Mouse (Mus musculus) forebrain, postnatal 0 days (tissue): ENCODE measurements around the gene Fam131a. TPM values are rescaled to one million over a fixed set of nuclear protein-coding genes. Genes with fewer than 3 reads are reported as not detected.
A peak's percentile ranks its signal among the peaks of the same experiment; 100 is the strongest.

Experiments
- ATAC-seq: fragments of 200-750 bp; cut with Nextera tagmentation; 2 replicates; pipeline ENCODE4 v1.8.0; 2017; ENCODE audit warnings: mild to moderate bottlenecking, moderate library complexity
- DNase-seq: peaks from one replicate; pipeline ENCODE4 v3.0.0-alpha.2; 2015
- H3K27ac ChIP-seq: fragments of 300-500 bp; sonication (generic); 2 replicates; pipeline ENCODE4 v1.5.1; 2014; ENCODE audit warnings: low read depth, mild to moderate bottlenecking, antibody characterized with exemption, low read length, moderate library complexity, mixed read lengths
- H3K27me3 ChIP-seq: fragments of 300-500 bp; sonication (generic); 2 replicates; pipeline ENCODE4 v1.6.1; 2014; ENCODE audit warnings: mild to moderate bottlenecking, low read length, mixed read lengths; ENCODE audit not compliant: insufficient read depth
- H3K36me3 ChIP-seq: fragments of 300-500 bp; sonication (generic); 2 replicates; pipeline ENCODE4 v1.6.1; 2014; ENCODE audit warnings: mild to moderate bottlenecking, moderate library complexity; ENCODE audit not compliant: insufficient read depth
- H3K4me1 ChIP-seq: fragments of 300-500 bp; sonication (generic); 2 replicates; pipeline ENCODE4 v1.6.1; 2014; ENCODE audit warnings: antibody characterized with exemption; ENCODE audit not compliant: insufficient read depth
- H3K4me2 ChIP-seq: fragments of 300-500 bp; sonication (generic); 2 replicates; pipeline ENCODE4 v1.6.1; 2014; ENCODE audit warnings: low read depth, mild to moderate bottlenecking, moderate library complexity
- H3K4me3 ChIP-seq: fragments of 300-500 bp; sonication (generic); 2 replicates; pipeline ENCODE4 v1.5.1; 2014; ENCODE audit warnings: low read depth, low read length, mixed read lengths
- H3K9ac ChIP-seq: fragments of 300-500 bp; sonication (generic); 2 replicates; pipeline ENCODE4 v1.6.1; 2014; ENCODE audit warnings: mild to moderate bottlenecking
- H3K9me3 ChIP-seq: fragments of 300-500 bp; sonication (generic); 2 replicates; pipeline ENCODE4 v1.6.1; 2016; ENCODE audit warnings: low read length
- CTCF ChIP-seq: sonication (generic); IDR thresholded peaks from 2 replicates; pipeline ENCODE4 v1.5.1; 2016; ENCODE audit warnings: antibody characterized with exemption, control low read depth, low read depth
- WGBS: fragments of 180-500 bp; shearing (Covaris S2); extraction: QIAGEN DNeasy Blood & Tissue Kit; methylation state at CpG from one replicate; pipeline ENCODE4 v1.1.7; 2014; 5-methylcytosine and 5-hydroxymethylcytosine counted together
- polyA plus RNA-seq: library from polyadenylated mRNA; unstranded; fragments of >200 nt; fragmentation: Nextera tagmentation; extraction: Ambion mirVana; gene quantifications from 2 replicates; pipeline ENCODE4 v1.2.1, GENCODE M21; 2015
- total RNA-seq: library from RNA; depleted of rRNA; stranded (reverse); fragments of >200 nt; gene quantifications from 2 replicates; pipeline ENCODE4 v1.2.3, GENCODE M21; 2014

The Fam131a gene
- total and polyA plus RNA-seq, 2 experiments from 2014 or later, result 89.9 to 200 TPM

DNA sequence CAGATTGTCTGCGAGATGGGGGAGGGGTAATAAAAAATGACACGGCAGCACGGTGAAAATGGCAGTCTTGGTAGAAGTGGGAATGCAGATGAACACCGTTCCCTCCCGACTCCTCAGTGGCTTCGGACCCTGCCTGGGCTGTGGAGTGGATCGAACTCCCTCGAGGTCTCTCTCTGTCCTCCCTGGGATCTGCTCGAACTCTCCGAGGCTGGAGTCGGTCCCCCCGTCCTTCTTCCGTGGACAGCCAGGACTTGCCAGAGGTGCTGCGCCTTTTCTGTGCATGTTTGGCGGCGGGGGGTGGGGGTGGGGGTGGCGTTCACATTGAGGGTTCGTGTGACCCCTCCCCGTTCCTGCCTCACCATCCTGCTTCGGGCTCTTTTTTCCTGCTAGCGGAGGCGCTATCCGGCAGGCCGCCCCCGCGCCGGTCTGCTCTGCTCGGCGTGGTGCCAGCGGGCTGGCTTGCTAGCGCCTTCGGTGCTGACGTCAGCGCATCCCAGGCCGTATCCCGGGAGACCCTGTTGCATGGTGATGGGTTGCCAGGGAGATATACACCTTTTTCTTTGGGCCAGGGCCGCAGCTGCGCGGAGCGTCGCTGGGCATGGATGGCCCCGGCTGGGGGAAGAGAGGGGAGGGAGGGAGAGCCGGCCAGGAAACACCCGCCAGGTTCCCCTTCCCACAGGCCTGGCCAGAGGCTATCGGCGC lies 2.7 kb downstream of the Fam131a start:
- Histone ChIP-seq H3K4me2 (peak overlapping the region; percentile 69), H3K4me3 (peak overlapping the region; percentile 47), H3K36me3 (peaks cover 24% of the 10 kb centered on the region), H3K27ac (peak overlapping the region; percentile 79), H3K9ac (peak overlapping the region; percentile 60), H3K9me3 (no peaks in the 10 kb centered on the region), H3K27me3 (no peaks in the 10 kb centered on the region), H3K4me1 (peaks cover 7% of the 10 kb centered on the region; the same call in 1 of the 2 replicates)
- TF ChIP-seq CTCF, result no peak
- DNase-seq (peak; percentile 96), ATAC-seq (peak; percentile 82)
- 1% methylated on average over 46 of the region's 46 CpGs for WGBS

DNA sequence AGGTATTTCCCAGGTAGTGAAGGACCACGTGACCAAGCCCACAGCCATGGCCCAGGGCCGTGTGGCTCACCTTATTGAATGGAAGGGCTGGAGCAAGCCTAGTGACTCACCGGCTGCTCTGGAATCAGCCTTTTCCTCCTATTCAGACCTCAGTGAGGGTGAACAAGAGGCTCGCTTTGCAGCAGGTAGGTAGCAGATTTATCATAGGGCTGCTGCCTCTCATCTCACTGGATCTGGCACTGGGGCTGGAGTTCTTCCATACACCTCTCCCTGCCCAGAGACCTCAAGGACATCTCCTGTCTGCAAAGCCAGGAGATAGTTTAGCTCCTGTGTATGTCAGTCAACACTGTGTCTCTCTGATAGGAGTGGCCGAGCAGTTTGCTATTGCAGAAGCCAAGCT lies 6.2 kb downstream of the Fam131a start:
- peaks cover under 1% of the 10 kb centered on the region; the same call in 1 of the 2 replicates for H3K4me1 ChIP-seq
- no peak overlapping the region for H3K9ac ChIP-seq
- ATAC-seq (no peak), DNase-seq (no peak)
- no peak overlapping the region for H3K4me3 ChIP-seq
- no peak overlapping the region for H3K27ac ChIP-seq
- no peaks in the 10 kb centered on the region for H3K27me3 ChIP-seq
- 88% methylated on average over 5 of the region's 5 CpGs for WGBS
- H3K4me2 ChIP-seq, result no peak overlapping the region
- peaks cover 35% of the 10 kb centered on the region for H3K36me3 ChIP-seq
- no peak for TF ChIP-seq CTCF
- no peaks in the 10 kb centered on the region for H3K9me3 ChIP-seq

DNA sequence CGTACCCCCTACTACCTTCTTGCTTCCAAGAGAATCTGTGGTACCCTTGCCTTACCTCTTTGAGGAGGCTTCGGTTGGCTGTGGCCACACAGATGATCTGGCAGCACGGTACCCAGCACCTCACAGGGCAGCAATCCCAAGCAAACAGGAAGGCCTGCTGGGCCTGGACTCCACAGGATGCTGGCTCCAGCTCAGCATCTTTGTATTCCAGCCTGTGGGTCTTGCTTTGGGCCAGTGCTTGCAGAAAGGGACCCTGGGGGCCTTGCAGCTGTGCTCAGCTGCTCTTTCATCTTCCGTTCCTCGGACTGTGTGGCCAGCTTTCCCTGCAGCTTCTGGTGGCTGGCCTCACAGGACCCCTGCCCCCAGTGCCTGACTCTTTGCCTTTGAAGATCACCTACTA lies 7.0 kb downstream of the Fam131a start:
- no peak for ATAC-seq
- no peak overlapping the region for H3K27ac ChIP-seq
- no peak overlapping the region for H3K4me3 ChIP-seq
- no peak for TF ChIP-seq CTCF
- H3K9ac ChIP-seq, result no peak overlapping the region
- 38% methylated on average over 5 of the region's 5 CpGs for WGBS
- no peak overlapping the region for H3K4me2 ChIP-seq
- no peak for DNase-seq
- H3K27me3 ChIP-seq, result no peaks in the 10 kb centered on the region
- H3K36me3 ChIP-seq, result peaks cover 35% of the 10 kb centered on the region
- H3K9me3 ChIP-seq, result no peaks in the 10 kb centered on the region
- no peaks in the 10 kb centered on the region for H3K4me1 ChIP-seq

DNA sequence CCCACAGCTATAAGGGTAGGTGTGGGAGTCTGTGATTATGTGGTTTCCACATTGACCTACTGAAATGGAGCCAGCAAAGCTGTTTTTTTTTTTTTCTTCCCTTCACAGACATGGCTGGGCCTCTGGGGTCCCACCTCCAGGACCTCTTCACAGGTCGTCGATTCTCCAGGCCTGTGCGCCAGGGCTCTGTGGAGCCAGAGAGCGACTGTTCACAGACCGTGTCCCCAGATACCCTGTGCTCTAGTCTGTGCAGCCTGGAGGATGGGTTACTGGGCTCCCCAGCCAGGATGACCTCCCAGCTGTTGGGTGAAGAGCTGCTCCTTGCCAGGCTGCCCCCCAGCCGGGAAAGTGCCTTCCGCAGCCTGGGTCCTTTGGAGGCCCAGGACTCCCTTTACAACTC lies 8.3 kb downstream of the Fam131a start:
- Histone ChIP-seq H3K9me3 (no peaks in the 10 kb centered on the region), H3K4me1 (no peaks in the 10 kb centered on the region), H3K36me3 (peaks cover 35% of the 10 kb centered on the region), H3K9ac (no peak overlapping the region), H3K4me2 (no peak overlapping the region), H3K4me3 (no peak overlapping the region), H3K27me3 (no peaks in the 10 kb centered on the region), H3K27ac (no peak overlapping the region)
- DNase-seq (no peak), ATAC-seq (no peak)
- TF ChIP-seq CTCF, result no peak
- WGBS, result 43% methylated on average over 7 of the region's 7 CpGs

DNA sequence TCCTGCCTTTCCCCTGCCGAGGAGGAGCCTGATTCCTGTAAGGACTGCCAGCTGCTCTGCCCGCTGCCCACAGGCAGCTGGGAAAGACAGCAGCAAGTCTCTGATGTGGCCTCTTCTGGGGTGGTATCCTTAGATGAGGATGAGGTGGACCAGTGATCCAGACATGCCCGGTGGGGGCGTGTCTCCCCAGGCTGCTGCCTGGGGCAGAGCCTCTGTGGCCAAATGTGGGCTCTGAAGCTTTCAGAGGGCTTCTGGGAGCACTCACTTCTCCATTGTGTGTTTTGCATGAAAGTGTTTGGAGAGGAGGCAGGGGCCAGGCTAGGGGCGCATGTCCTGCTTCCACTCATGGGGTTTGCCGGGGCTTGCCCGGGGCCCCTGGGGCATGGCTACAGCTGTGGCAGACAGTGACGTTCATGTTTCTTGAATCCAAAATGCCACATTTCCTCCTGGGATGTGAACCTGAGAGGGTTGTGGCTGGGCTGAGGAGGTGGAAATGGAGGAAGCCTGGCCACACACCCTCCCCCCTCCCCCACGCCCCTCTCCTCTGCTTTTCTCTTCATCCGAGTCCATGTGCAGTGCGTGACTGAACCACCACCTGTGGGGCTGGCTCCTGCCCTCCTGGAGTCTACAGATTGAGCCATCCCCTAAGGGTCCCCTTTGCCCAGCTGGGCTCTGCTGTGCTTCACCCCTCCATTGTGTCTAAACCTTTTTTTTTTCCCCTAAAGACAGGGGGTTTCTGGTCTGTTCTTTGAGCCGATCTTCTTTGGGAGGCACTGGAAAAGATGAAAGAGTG lies 8.9 kb downstream of the Fam131a start:
- no peak for TF ChIP-seq CTCF
- H3K4me2 ChIP-seq, result no peak overlapping the region
- no peak for DNase-seq
- H3K4me3 ChIP-seq, result no peak overlapping the region
- no peaks in the 10 kb centered on the region for H3K9me3 ChIP-seq
- no peaks in the 10 kb centered on the region for H3K4me1 ChIP-seq
- H3K27me3 ChIP-seq, result no peaks in the 10 kb centered on the region
- no peak overlapping the region for H3K9ac ChIP-seq
- peak; percentile 10; the same call in 1 of the 2 replicates for ATAC-seq
- WGBS, result 17% methylated on average over 11 of the region's 12 CpGs
- H3K27ac ChIP-seq, result no peak overlapping the region
- H3K36me3 ChIP-seq, result peaks cover 39% of the 10 kb centered on the region

DNA sequence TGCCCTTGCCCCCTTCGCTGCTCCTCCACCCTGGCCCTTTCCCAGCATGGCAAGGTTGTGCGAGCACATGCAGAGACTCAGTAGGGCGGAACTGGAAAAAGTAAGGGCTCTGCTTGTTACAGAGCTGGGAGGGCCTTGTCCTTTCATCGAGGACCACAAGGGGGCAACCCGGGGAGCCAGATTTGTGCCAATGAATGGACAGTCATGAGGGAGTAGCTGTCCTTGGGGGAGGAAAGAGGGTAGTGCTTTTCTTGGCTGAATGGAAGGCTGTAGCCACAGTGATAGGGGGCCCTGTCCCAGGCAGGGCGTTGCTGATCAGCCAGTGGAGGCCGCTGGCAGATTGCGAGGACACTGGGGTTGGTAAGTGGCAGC lies 9.5 kb downstream of the Fam131a start:
- Histone ChIP-seq H3K27ac (no peak overlapping the region), H3K4me3 (no peak overlapping the region), H3K4me1 (no peaks in the 10 kb centered on the region), H3K36me3 (peaks cover 44% of the 10 kb centered on the region), H3K4me2 (no peak overlapping the region), H3K9ac (no peak overlapping the region), H3K27me3 (no peaks in the 10 kb centered on the region), H3K9me3 (no peaks in the 10 kb centered on the region)
- 8% methylated on average over 8 of the region's 8 CpGs for WGBS
- TF ChIP-seq CTCF, result peak; percentile 78
- ATAC-seq (peak; percentile 80), DNase-seq (peak; percentile 71)

DNA sequence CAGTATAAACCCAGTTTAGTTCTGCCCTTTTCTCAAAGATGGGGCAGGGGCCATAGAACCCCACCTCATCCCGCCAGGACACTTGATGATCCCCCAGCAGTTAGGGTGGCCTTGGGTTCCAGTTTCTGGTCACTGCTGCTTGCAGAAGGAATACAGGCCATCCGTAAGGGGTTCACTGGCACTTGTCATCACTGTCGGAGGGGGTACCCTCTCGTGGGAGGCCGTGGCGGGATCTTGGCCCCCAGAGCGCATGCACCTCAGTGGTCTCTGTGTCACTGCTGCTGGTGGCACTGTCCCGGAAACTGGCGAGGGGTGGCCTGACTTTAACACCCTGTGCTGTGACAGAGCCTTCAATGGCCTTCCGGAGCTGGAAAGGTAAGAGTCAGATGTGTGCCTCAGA lies 10.0 kb downstream of the Fam131a start:
- ATAC-seq (no peak), DNase-seq (no peak)
- no peak overlapping the region for H3K27ac ChIP-seq
- H3K4me1 ChIP-seq, result no peaks in the 10 kb centered on the region
- H3K9me3 ChIP-seq, result no peaks in the 10 kb centered on the region
- H3K4me2 ChIP-seq, result no peak overlapping the region
- TF ChIP-seq CTCF, result no peak
- no peak overlapping the region for H3K4me3 ChIP-seq
- H3K36me3 ChIP-seq, result peaks cover 50% of the 10 kb centered on the region
- 92% methylated on average over 10 of the region's 10 CpGs for WGBS
- H3K27me3 ChIP-seq, result no peaks in the 10 kb centered on the region
- no peak overlapping the region for H3K9ac ChIP-seq
